Mouse (Mus musculus) lung, postnatal 0 days (tissue): ENCODE results near the gene Proser3. TPM values are rescaled to one million over a fixed set of nuclear protein-coding genes. Genes with fewer than 3 reads are reported as not detected.

ENCODE experiments used
- ATAC-seq: fragments of 200-750 bp; cut with Nextera tagmentation; 2 replicates; pipeline ENCODE4 v1.8.0; 2017; ENCODE audit warnings: moderate library complexity
- DNase-seq: peaks from one replicate; pipeline ENCODE4 v3.0.0-alpha.2; 2016; ENCODE audit warnings: low spot score
- H3K27ac ChIP-seq: fragments of 300-500 bp; sonication (generic); 2 replicates; pipeline ENCODE4 v1.5.1; 2014; ENCODE audit warnings: antibody characterized with exemption, mild to moderate bottlenecking, low read length, mixed read lengths
- H3K27me3 ChIP-seq: fragments of 300-500 bp; sonication (generic); replicated peaks from 2 replicates; pipeline ENCODE4 v1.6.1; 2014; ENCODE audit warnings: low read length, mixed read lengths; ENCODE audit not compliant: insufficient read depth
- H3K36me3 ChIP-seq: fragments of 300-500 bp; sonication (generic); 2 replicates; pipeline ENCODE4 v1.6.1; 2014; ENCODE audit warnings: low read length, mixed read lengths; ENCODE audit not compliant: insufficient read depth
- H3K4me1 ChIP-seq: fragments of 300-500 bp; sonication (generic); 2 replicates; pipeline ENCODE4 v1.6.1; 2014; ENCODE audit warnings: antibody characterized with exemption, low read depth, low read length, mixed read lengths; ENCODE audit not compliant: insufficient read depth
- H3K4me2 ChIP-seq: fragments of 300-500 bp; sonication (generic); replicated peaks from 2 replicates; pipeline ENCODE4 v1.6.1; 2014; ENCODE audit warnings: low read depth, mild to moderate bottlenecking, low read length, moderate library complexity, mixed read lengths
- H3K4me3 ChIP-seq: fragments of 300-500 bp; sonication (generic); 2 replicates; pipeline ENCODE4 v1.5.1; 2014; ENCODE audit warnings: low read depth, low read length
- H3K9ac ChIP-seq: fragments of 300-500 bp; sonication (generic); replicated peaks from 2 replicates; pipeline ENCODE4 v1.6.1; 2014; ENCODE audit warnings: low read depth, mild to moderate bottlenecking
- H3K9me3 ChIP-seq: fragments of 300-500 bp; sonication (generic); 2 replicates; pipeline ENCODE4 v1.6.1; 2016; ENCODE audit warnings: low read length, mixed read lengths
- CTCF ChIP-seq: IDR thresholded peaks from 2 replicates; pipeline ENCODE4 v1.5.1; 2016; ENCODE audit warnings: antibody characterized with exemption, mild to moderate bottlenecking
- EP300 ChIP-seq: IDR thresholded peaks from 2 replicates; pipeline ENCODE4 v1.6.1; 2016; ENCODE audit warnings: antibody characterized with exemption, mild to moderate bottlenecking, control low read depth
- WGBS: fragments of 180-500 bp; shearing (Covaris S2); extraction: QIAGEN DNeasy Blood & Tissue Kit; methylation state at CpG from one replicate; pipeline ENCODE4 v1.1.7; 2014; 5-methylcytosine and 5-hydroxymethylcytosine counted together
- polyA plus RNA-seq: library from polyadenylated mRNA; unstranded; fragments of >200 nt; fragmentation: Nextera tagmentation; extraction: Ambion mirVana; gene quantifications from 2 replicates; pipeline ENCODE4 v1.2.1, GENCODE M21; 2015

Gene Proser3
- polyA plus RNA-seq, 1 experiment from 2014 or later = 4.4 TPM

DNA sequence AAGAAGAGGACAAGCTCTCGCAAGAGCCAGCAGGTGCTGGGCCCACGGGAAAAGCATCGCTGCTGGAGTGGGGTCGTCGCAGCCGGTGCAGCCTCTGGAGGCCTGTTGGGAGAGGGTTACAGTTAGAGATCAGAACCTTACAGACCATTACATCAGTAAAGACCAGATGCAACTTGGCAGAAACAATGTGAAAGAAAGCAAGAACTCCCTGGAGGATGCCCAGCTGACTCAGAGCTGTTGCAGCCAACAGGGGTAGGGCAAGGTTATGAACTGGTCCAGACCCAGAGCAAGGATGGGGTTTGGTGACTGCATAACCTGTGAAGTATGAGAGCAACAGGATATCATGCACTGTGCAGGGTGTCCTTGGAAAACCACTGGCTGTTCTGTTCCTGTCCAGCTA lies 27.6 kb downstream of the Proser3 start:
- Histone ChIP-seq H3K27me3 (no peaks in the 10 kb centered on the region), H3K36me3 (no peaks in the 10 kb centered on the region), H3K4me1 (peaks cover 4% of the 10 kb centered on the region; the same call in 1 of the 2 replicates), H3K9me3 (no peaks in the 10 kb centered on the region), H3K4me3 (no peak overlapping the region), H3K4me2 (no peak overlapping the region), H3K9ac (no peak overlapping the region), H3K27ac (no peak overlapping the region)
- no peak for DNase-seq
- TF ChIP-seq EP300 (no peak), CTCF (no peak)
- 94% methylated on average over 6 of the region's 6 CpGs for WGBS
- ATAC-seq = no peak

DNA sequence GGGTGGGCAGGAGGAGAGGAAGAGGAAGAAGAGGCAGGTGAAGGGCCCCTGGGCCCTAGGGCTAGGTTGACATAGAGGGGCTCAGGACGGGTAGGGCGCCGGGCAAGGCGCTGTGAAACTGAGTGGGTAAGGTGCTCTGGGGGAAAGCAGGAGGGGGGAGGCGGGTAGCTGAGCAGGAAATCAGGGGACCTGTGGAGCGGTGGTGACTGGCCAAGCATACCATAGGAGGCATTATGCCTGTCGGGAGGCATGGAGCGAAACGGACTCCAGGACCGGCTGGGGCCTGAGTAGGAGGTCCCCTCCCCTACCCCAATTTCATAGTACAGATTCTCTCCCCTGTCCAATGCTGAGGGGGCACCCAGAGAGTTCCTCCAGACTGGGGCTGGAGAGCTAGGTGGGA lies 29.2 kb downstream of the Proser3 start:
- Histone ChIP-seq H3K9me3 (no peaks in the 10 kb centered on the region), H3K9ac (no peak overlapping the region), H3K27me3 (no peaks in the 10 kb centered on the region), H3K27ac (no peak overlapping the region), H3K4me3 (no peak overlapping the region), H3K36me3 (no peaks in the 10 kb centered on the region), H3K4me2 (no peak overlapping the region), H3K4me1 (peaks cover 4% of the 10 kb centered on the region; the same call in 1 of the 2 replicates)
- no peak for ATAC-seq
- no peak for DNase-seq
- 84% methylated on average over 10 of the region's 10 CpGs for WGBS
- no peak for TF ChIP-seq CTCF
- no peak for TF ChIP-seq EP300

DNA sequence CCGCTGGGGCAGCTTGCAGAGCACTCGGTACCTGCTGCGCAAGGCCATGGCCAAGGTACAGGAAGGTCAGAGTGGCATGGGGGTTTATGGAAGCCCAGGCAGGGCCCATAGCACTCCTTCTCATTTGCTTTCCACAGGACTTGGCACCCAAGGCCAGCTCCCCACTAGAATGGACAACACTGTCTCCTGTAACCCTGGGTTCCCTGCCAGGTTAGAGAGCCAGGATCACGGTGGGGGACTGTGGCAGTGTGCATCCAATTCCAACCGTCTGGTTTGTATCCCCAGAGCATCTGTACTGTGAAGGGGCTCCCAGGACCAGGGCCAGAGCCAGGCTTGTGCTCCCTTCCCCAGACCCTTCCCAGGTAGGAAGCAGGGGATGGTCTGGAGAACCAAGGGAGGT lies 31.2 kb downstream of the Proser3 start:
- Histone ChIP-seq H3K27ac (no peak overlapping the region), H3K27me3 (no peaks in the 10 kb centered on the region), H3K36me3 (no peaks in the 10 kb centered on the region), H3K4me1 (no peaks in the 10 kb centered on the region), H3K4me3 (no peak overlapping the region), H3K9me3 (no peaks in the 10 kb centered on the region), H3K4me2 (no peak overlapping the region), H3K9ac (no peak overlapping the region)
- no peak for ATAC-seq
- no peak for TF ChIP-seq EP300
- TF ChIP-seq CTCF = no peak
- WGBS = 77% methylated on average over 5 of the region's 5 CpGs
- DNase-seq = no peak

DNA sequence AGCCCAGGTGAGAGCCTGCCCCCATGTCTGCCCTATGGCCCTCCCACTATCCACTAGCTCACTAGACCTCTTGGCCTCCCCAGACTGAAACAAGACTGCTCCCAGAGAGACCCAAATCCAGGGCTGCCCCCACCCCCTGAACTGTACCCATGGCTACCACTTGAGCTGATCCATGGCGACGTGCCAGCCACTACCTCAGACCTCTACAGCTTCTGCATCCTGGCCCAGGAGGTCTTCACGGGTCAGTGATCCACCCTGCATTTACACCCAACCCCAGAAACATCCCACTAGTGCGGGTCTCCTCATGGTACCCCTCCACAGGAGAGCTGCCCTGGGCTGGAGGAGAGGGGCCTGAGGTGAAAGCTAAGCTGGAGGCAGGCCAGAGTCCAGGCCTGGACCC lies 31.7 kb downstream of the Proser3 start:
- no peaks in the 10 kb centered on the region for H3K27me3 ChIP-seq
- H3K36me3 ChIP-seq = no peaks in the 10 kb centered on the region
- H3K9me3 ChIP-seq = no peaks in the 10 kb centered on the region
- no peak overlapping the region for H3K4me3 ChIP-seq
- no peak overlapping the region for H3K4me2 ChIP-seq
- DNase-seq (no peak), ATAC-seq (no peak)
- 77% methylated on average over 4 of the region's 4 CpGs for WGBS
- no peaks in the 10 kb centered on the region for H3K4me1 ChIP-seq
- H3K9ac ChIP-seq = no peak overlapping the region
- TF ChIP-seq EP300 = no peak
- TF ChIP-seq CTCF = no peak
- no peak overlapping the region for H3K27ac ChIP-seq

DNA sequence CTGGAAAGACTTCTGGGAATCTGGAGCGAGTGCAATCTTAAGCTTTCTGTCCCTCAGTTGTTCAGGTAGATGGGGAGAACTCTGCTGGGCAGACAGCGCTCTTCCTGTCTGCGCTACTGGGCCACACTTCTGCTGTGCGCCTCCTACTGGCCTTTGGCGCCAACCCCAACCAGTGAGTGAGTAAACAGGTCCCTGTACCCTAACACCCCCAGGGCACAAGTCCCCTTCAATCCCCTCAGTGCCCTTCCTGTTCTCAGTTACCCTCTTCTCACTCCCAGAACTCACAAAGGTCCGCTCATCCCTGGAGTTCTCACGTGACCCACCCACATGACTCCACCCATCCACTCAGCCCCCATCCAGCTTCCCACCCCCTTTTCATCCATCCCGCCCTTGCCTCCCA lies 33.8 kb downstream of the Proser3 start:
- Histone ChIP-seq H3K36me3 (no peaks in the 10 kb centered on the region), H3K27ac (no peak overlapping the region), H3K9ac (no peak overlapping the region), H3K4me3 (no peak overlapping the region), H3K4me2 (no peak overlapping the region), H3K9me3 (no peaks in the 10 kb centered on the region), H3K4me1 (no peaks in the 10 kb centered on the region), H3K27me3 (no peaks in the 10 kb centered on the region)
- DNase-seq (no peak), ATAC-seq (no peak)
- WGBS = 32% methylated on average over 8 of the region's 8 CpGs
- TF ChIP-seq EP300 (no peak), CTCF (no peak)

DNA sequence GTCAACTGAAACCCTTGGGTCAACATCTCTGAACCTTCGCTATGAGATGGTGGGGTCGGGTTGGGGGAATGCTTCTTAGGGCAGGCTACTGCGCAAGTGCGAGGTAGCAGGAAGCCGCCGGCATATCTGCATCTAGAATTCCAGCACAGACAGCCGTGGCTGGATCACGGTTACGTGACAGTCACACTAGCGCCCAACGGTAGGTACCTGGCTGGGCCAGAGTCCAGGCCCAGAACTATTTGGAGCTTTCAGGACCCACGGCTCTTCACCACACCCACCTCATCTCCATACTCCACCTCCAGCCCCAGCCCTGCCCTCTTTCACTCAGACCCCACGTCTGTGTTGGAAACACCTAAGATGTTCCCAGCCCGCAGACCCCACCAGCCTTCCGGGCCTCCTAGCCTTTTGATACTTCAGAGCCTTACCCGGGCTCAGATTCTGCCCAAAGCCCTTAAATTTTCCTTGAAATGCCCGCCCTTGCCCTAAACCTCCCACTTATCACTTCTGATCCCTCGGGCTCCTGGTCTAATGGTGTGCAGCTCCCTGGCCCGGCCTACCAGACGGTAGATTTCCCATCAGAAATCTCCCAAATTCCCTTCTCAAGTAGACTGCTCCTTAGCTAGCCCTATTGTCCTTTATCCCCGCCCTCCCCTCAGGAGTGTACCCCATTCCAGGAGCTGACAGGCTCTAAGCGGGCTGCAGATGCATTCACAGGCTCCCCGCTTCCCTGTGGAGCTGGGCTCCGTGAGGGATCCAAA lies 36.9 kb downstream of the Proser3 start:
- no peak for TF ChIP-seq EP300
- no peak for TF ChIP-seq CTCF
- Histone ChIP-seq H3K36me3 (no peaks in the 10 kb centered on the region), H3K9ac (no peak overlapping the region), H3K27me3 (no peaks in the 10 kb centered on the region), H3K4me1 (no peaks in the 10 kb centered on the region), H3K9me3 (no peaks in the 10 kb centered on the region), H3K4me3 (no peak overlapping the region), H3K4me2 (no peak overlapping the region), H3K27ac (no peak overlapping the region)
- no peak for DNase-seq
- WGBS = 53% methylated on average over 24 of the region's 24 CpGs
- no peak for ATAC-seq
